Mouse (Mus musculus) MEL (cell line): ENCODE data around the gene Rbms3. TPM values are rescaled to one million over a fixed set of nuclear protein-coding genes. Genes with fewer than 3 reads are reported as not detected.

Experiments used
- DNase-seq: peaks from one replicate; pipeline ENCODE4 v3.0.0; 2011; ENCODE audit warnings: low read depth, low spot score
- H3K27ac ChIP-seq: 2 replicates; pipeline ENCODE4 v1.5.1; 2012; ENCODE audit warnings: low read depth, mild to moderate bottlenecking, control low read depth, low read length, moderate library complexity; ENCODE audit not compliant: control insufficient read depth
- H3K27me3 ChIP-seq, 2 experiments: fragments of 150-350 bp in 1 of 2; sonication (generic) in 1 of 2; 2 replicates each; pipeline ENCODE4 v1.6.1; 2012; ENCODE audit warnings: low read length in 2 of 2, mild to moderate bottlenecking in 2 of 2, improper control_type of control experiment in 1 of 2, moderate library complexity in 1 of 2; ENCODE audit not compliant: insufficient read depth in 2 of 2, control insufficient read depth in 1 of 2
- H3K36me3 ChIP-seq, 2 experiments: 2 replicates each; pipeline ENCODE4 v1.6.1; 2012 to 2014; ENCODE audit warnings: low read length in 2 of 2, improper control_type of control experiment in 1 of 2, inconsistent platforms in 1 of 2, mild to moderate bottlenecking in 1 of 2; ENCODE audit not compliant: insufficient read depth in 2 of 2, control insufficient read depth in 1 of 2
- H3K4me1 ChIP-seq, 2 experiments: fragments of 150-350 bp in 1 of 2; sonication (generic) in 1 of 2; 2 replicates each; pipeline ENCODE4 v1.6.1; 2012; ENCODE audit warnings: low read length in 2 of 2, improper control_type of control experiment in 1 of 2, mild to moderate bottlenecking in 1 of 2; ENCODE audit not compliant: insufficient read depth in 2 of 2, control insufficient read depth in 1 of 2
- H3K4me3 ChIP-seq, 2 experiments: fragments of 150-350 bp in 1 of 2; sonication (generic) in 1 of 2; 2 replicates each; pipeline ENCODE4 v1.5.1; 2012; ENCODE audit warnings: low read depth in 2 of 2, low read length in 2 of 2, mild to moderate bottlenecking in 2 of 2, moderate library complexity in 2 of 2, control low read depth in 1 of 2, improper control_type of control experiment in 1 of 2; ENCODE audit not compliant: control insufficient read depth in 1 of 2, insufficient read depth in 1 of 2
- H3K79me2 ChIP-seq: 2 replicates; pipeline ENCODE4 v1.6.1; 2012; ENCODE audit warnings: mild to moderate bottlenecking, low read length, moderate library complexity; ENCODE audit not compliant: control insufficient read depth, poor library complexity, insufficient read depth
- H3K9ac ChIP-seq: 2 replicates; pipeline ENCODE4 v1.6.1; 2012; ENCODE audit warnings: low read depth, mild to moderate bottlenecking, control low read depth, low read length, moderate library complexity; ENCODE audit not compliant: control insufficient read depth, poor library complexity, severe bottlenecking
- H3K9me3 ChIP-seq: fragments of 150-350 bp; sonication (generic); replicated peaks from 2 replicates; pipeline ENCODE4 v1.6.1; 2012; ENCODE audit warnings: mild to moderate bottlenecking, low read length, improper control_type of control experiment, moderate library complexity; ENCODE audit not compliant: insufficient read depth
- BHLHE40 ChIP-seq: IDR thresholded peaks from 2 replicates; pipeline ENCODE4 v1.6.1; 2012; ENCODE audit warnings: low read depth, mild to moderate bottlenecking, inconsistent platforms, low read length, improper control_type of control experiment, borderline replicate concordance
- CHD2 ChIP-seq: IDR thresholded peaks from 2 replicates; pipeline ENCODE4 v1.6.1; 2011; ENCODE audit warnings: low read length, improper control_type of control experiment
- E2F4 ChIP-seq: IDR thresholded peaks from 2 replicates; pipeline ENCODE4 v1.6.1; 2011; ENCODE audit warnings: low read depth, low read length, improper control_type of control experiment, borderline replicate concordance
- ELF1 ChIP-seq: IDR thresholded peaks from 2 replicates; pipeline ENCODE4 v1.6.1; 2014; ENCODE audit warnings: low read depth, mild to moderate bottlenecking, inconsistent platforms, low read length, improper control_type of control experiment, moderate library complexity
- ETS1 ChIP-seq: IDR thresholded peaks from 2 replicates; pipeline ENCODE4 v1.6.1; 2012; ENCODE audit warnings: low read depth, mild to moderate bottlenecking, inconsistent platforms, low read length, improper control_type of control experiment, moderate library complexity
- GABPA ChIP-seq: IDR thresholded peaks from 2 replicates; pipeline ENCODE4 v1.6.1; 2012; ENCODE audit warnings: low read depth, mild to moderate bottlenecking, inconsistent platforms, low read length, improper control_type of control experiment, moderate library complexity
- HCFC1 ChIP-seq: IDR thresholded peaks from 2 replicates; pipeline ENCODE4 v1.6.1; 2012; ENCODE audit warnings: low read depth, mild to moderate bottlenecking, inconsistent platforms, low read length, improper control_type of control experiment, moderate library complexity
- MEF2A ChIP-seq: IDR thresholded peaks from 2 replicates; pipeline ENCODE4 v1.6.1; 2014; ENCODE audit warnings: low read depth, mild to moderate bottlenecking, inconsistent platforms, low read length, improper control_type of control experiment; ENCODE audit not compliant: poor library complexity, insufficient replicate concordance, severe bottlenecking; ENCODE audit errors: extremely low read depth
- MXI1 ChIP-seq: IDR thresholded peaks from 2 replicates; pipeline ENCODE4 v1.6.1; 2011; ENCODE audit warnings: mild to moderate bottlenecking, low read depth, low read length, improper control_type of control experiment
- MYB ChIP-seq: IDR thresholded peaks from 2 replicates; pipeline ENCODE4 v1.6.1; 2011; ENCODE audit warnings: mild to moderate bottlenecking, low read depth, low read length, improper control_type of control experiment
- MYC ChIP-seq: IDR thresholded peaks from 2 replicates; pipeline ENCODE4 v1.6.1; 2011; ENCODE audit warnings: low read depth, mild to moderate bottlenecking, low read length, improper control_type of control experiment, moderate library complexity
- POLR2A ChIP-seq, 2 experiments: IDR thresholded peaks; 2 replicates each; pipeline ENCODE4 v1.6.1; 2011 to 2012; ENCODE audit warnings: low read length in 2 of 2, mild to moderate bottlenecking in 2 of 2, control low read depth in 1 of 2, improper control_type of control experiment in 1 of 2, low read depth in 1 of 2, moderate library complexity in 1 of 2; ENCODE audit not compliant: control insufficient read depth in 1 of 2, insufficient read depth in 1 of 2, poor library complexity in 1 of 2
- POLR2AphosphoS2 ChIP-seq: IDR thresholded peaks from 2 replicates; pipeline ENCODE4 v1.6.1; 2011; ENCODE audit warnings: low read length, improper control_type of control experiment
- POLR2AphosphoS5 ChIP-seq: IDR thresholded peaks from 2 replicates; pipeline ENCODE4 v1.6.1; 2012; ENCODE audit warnings: low read depth, borderline replicate concordance, mild to moderate bottlenecking, inconsistent platforms, low read length, moderate library complexity, mixed read lengths
- RCOR1 ChIP-seq: IDR thresholded peaks from 2 replicates; pipeline ENCODE4 v1.6.1; 2012; ENCODE audit warnings: low read depth, mild to moderate bottlenecking, inconsistent platforms, low read length, improper control_type of control experiment
- SIN3A ChIP-seq: IDR thresholded peaks from 2 replicates; pipeline ENCODE4 v1.6.1; 2012; ENCODE audit warnings: low read length, improper control_type of control experiment, inconsistent platforms
- TCF12 ChIP-seq: IDR thresholded peaks from 2 replicates; pipeline ENCODE4 v1.6.1; 2014; ENCODE audit warnings: low read depth, mild to moderate bottlenecking, inconsistent platforms, low read length, improper control_type of control experiment, moderate library complexity
- UBTF ChIP-seq: IDR thresholded peaks from 2 replicates; pipeline ENCODE4 v1.6.1; 2012; ENCODE audit warnings: low read depth, mild to moderate bottlenecking, inconsistent platforms, low read length, improper control_type of control experiment, moderate library complexity, borderline replicate concordance; ENCODE audit not compliant: insufficient read depth
- USF1 ChIP-seq: IDR thresholded peaks from 2 replicates; pipeline ENCODE4 v1.6.1; 2014; ENCODE audit warnings: low read depth, mild to moderate bottlenecking, inconsistent platforms, low read length, improper control_type of control experiment, moderate library complexity
- ZC3H11A ChIP-seq: IDR thresholded peaks from 2 replicates; pipeline ENCODE4 v1.6.1; 2012; ENCODE audit warnings: low read depth, mild to moderate bottlenecking, inconsistent platforms, low read length, improper control_type of control experiment
- ZMIZ1 ChIP-seq: IDR thresholded peaks from 2 replicates; pipeline ENCODE4 v1.6.1; 2012; ENCODE audit warnings: low read depth, mild to moderate bottlenecking, inconsistent platforms, low read length, improper control_type of control experiment, moderate library complexity
- ZNF384 ChIP-seq: IDR thresholded peaks from 2 replicates; pipeline ENCODE4 v1.6.1; 2012; ENCODE audit warnings: low read depth, mild to moderate bottlenecking, inconsistent platforms, low read length, improper control_type of control experiment
- polyA plus RNA-seq, 2 experiments: library from polyadenylated mRNA; stranded (reverse) in 1 of 2; unstranded in 1 of 2; fragments of >175 nt in 1 of 2; fragments of >200 nt in 1 of 2; gene quantifications; 2 replicates each; pipeline versions ENCODE4 v1.2.1 to v1.2.4; 2012; ENCODE audit warnings: low replicate concordance in 2 of 2, low read depth in 1 of 2; ENCODE audit not compliant: insufficient read length in 2 of 2, insufficient read depth in 1 of 2, missing spikeins in 1 of 2
- total RNA-seq: library from RNA; depleted of rRNA; stranded (reverse); fragments of 300-350 nt; gene quantifications from 2 replicates; pipeline ENCODE4 v1.2.3, GENCODE M21; 2012

The Rbms3 gene
- total and polyA plus RNA-seq, 3 experiments, result not detected

- no peak overlapping the region for H3K27ac ChIP-seq
- no peaks in the 10 kb centered on the region for H3K36me3 ChIP-seq
- no peak overlapping the region for H3K9ac ChIP-seq
- H3K4me1 ChIP-seq, result no peaks in the 10 kb centered on the region
- H3K27me3 ChIP-seq, result no peaks in the 10 kb centered on the region
- no peak overlapping the region for H3K4me3 ChIP-seq
- no peak for TF ChIP-seq ZMIZ1
- no peak for TF ChIP-seq ETS1
- no peak for TF ChIP-seq HCFC1
- no peak for TF ChIP-seq GABPA
- no peak for TF ChIP-seq TCF12
- TF ChIP-seq ZNF384, result no peak
- no peak for TF ChIP-seq SIN3A
- TF ChIP-seq MXI1, result no peak
- no peak for TF ChIP-seq ELF1
- no peak for TF ChIP-seq USF1
- no peak for TF ChIP-seq POLR2AphosphoS5
- no peak for TF ChIP-seq MEF2A
- TF ChIP-seq POLR2A (IDR thresholded peaks at IDR 0.05; ENCODE audit: control insufficient read depth in 1 of 2, insufficient read depth in 1 of 2, low read depth in 1 of 2, low read length in 2 of 2, poor library complexity in 1 of 2), result no peak
- no peak for TF ChIP-seq RCOR1
- no peak for TF ChIP-seq UBTF
- TF ChIP-seq MYB, result no peak
- TF ChIP-seq BHLHE40, result no peak
- TF ChIP-seq MYC, result no peak
- TF ChIP-seq ZC3H11A, result no peak
- no peak for TF ChIP-seq E2F4
- no peak for DNase-seq
- H3K9me3 ChIP-seq, result no peaks in the 10 kb centered on the region
- H3K79me2 ChIP-seq, result no peaks in the 10 kb centered on the region
Observed at GRCm38 (mm10) chr9:117107926-117108325, 521.8 kb downstream of the Rbms3 start.

- DNase-seq, result no peak
- Histone ChIP-seq H3K9me3 (no peaks in the 10 kb centered on the region), H3K36me3 (no peaks in the 10 kb centered on the region), H3K27ac (no peak overlapping the region), H3K4me3 (no peak overlapping the region), H3K27me3 (no peaks in the 10 kb centered on the region), H3K9ac (no peak overlapping the region), H3K79me2 (no peaks in the 10 kb centered on the region), H3K4me1 (no peaks in the 10 kb centered on the region)
- TF ChIP-seq POLR2AphosphoS2, result no peak
- no peak for TF ChIP-seq CHD2
Observed at GRCm38 (mm10) chr9:117102198-117102930, 527.3 kb downstream of the Rbms3 start.
